Mouse (Mus musculus) mesoderm, embryonic 11.5 days (tissue): ENCODE results near the gene Cstl1.
"Not testable (repeated sequence)": the region's sequence is repeated elsewhere in the genome, so short reads cannot be mapped to it uniquely, and the experiment has no call there.

Experiments
- DNase-seq: peaks from one replicate; pipeline ENCODE4 v3.0.0-alpha.2; 2012; ENCODE audit warnings: low read depth, low spot score

The Cstl1 gene

GRCm38 (mm10) chr2:148750058-148750457 is at the start of gene Cstl1:
Gene Cstl1 (plus strand): TSS chr2:148750358.
- no peak for DNase-seq

- peak; percentile 45 for DNase-seq
Observed at GRCm38 (mm10) chr2:148706409-148707201, 43.6 kb upstream of the Cstl1 start.

GRCm38 (mm10) chr2:148707202-148707530 is 43.0 kb upstream of the Cstl1 start:
- no peak for DNase-seq

- no peak for DNase-seq
Observed at GRCm38 (mm10) chr2:148712326-148712725, 37.8 kb upstream of the Cstl1 start.

GRCm38 (mm10) chr2:148717072-148717471 is 33.1 kb upstream of the Cstl1 start:
- DNase-seq, result no peak

- DNase-seq, result peak; percentile 30
Observed at GRCm38 (mm10) chr2:148719271-148719995, 30.7 kb upstream of the Cstl1 start.

- DNase-seq, result peak; percentile 39
Observed at GRCm38 (mm10) chr2:148731614-148732326, 18.4 kb upstream of the Cstl1 start.

GRCm38 (mm10) chr2:148732327-148733000 is 17.7 kb upstream of the Cstl1 start, which contains the start of gene Napb:
Gene Napb (minus strand): TSS chr2:148732467.
- DNase-seq, result peak; percentile 93

GRCm38 (mm10) chr2:148743001-148743400 is 7.2 kb upstream of the Cstl1 start:
- DNase-seq, result no peak

GRCm38 (mm10) chr2:148743846-148744407 is 6.2 kb upstream of the Cstl1 start:
- DNase-seq, result no peak

GRCm38 (mm10) chr2:148751893-148752813 is 2.0 kb downstream of the Cstl1 start:
- peak; percentile 91 for DNase-seq

- DNase-seq, result no peak
Observed at GRCm38 (mm10) chr2:148754310-148754846, 4.2 kb downstream of the Cstl1 start.

- DNase-seq, result no peak
Observed at GRCm38 (mm10) chr2:148763648-148764388, 13.7 kb downstream of the Cstl1 start.

- not testable (repeated sequence) for DNase-seq
Observed at GRCm38 (mm10) chr2:148771397-148771796, 21.2 kb downstream of the Cstl1 start, which contains the start of gene Cst11. Gene Cst11 (minus strand): TSS chr2:148771497.

GRCm38 (mm10) chr2:148781709-148782108 is 31.6 kb downstream of the Cstl1 start, which contains the start of gene 8030411F24Rik:
Gene 8030411F24Rik (plus strand): TSS chr2:148782009.
- DNase-seq, result no peak

- DNase-seq, result no peak
Observed at GRCm38 (mm10) chr2:148789142-148789541, 39.0 kb downstream of the Cstl1 start, which contains the start of gene Cst12. Gene Cst12 (plus strand): TSS chr2:148789361.

GRCm38 (mm10) chr2:148798485-148798884 is 48.3 kb downstream of the Cstl1 start, which contains the start of gene Cst8:
Gene Cst8 (plus strand): TSS chr2:148798785.
- DNase-seq, result no peak

- DNase-seq, result no peak
Observed at GRCm38 (mm10) chr2:148801491-148801921, 51.3 kb downstream of the Cstl1 start.
